Mouse (Mus musculus): Measurements from ENCODE around the gene Catsper4.

The Catsper4 gene

GRCm38 (mm10) chr4:134250930-134251240 is 23.7 kb upstream of the Catsper4 start:
- no peak for DNase-seq (ENCODE audit: low spot score)

GRCm38 (mm10) chr4:134250116-134250929 is 23.1 kb upstream of the Catsper4 start:
- DNase-seq (ENCODE audit: low spot score): no peak

GRCm38 (mm10) chr4:134249651-134250050 is 22.5 kb upstream of the Catsper4 start:
- peak; percentile 68 for DNase-seq (ENCODE audit: low spot score)

GRCm38 (mm10) chr4:134246719-134247258 is 19.6 kb upstream of the Catsper4 start, which contains the start of gene Gm30191:
Gm30191 (plus strand) TSS chr4:134246935.
- no peak for DNase-seq (ENCODE audit: low spot score)

GRCm38 (mm10) chr4:134246256-134246655 is 19.1 kb upstream of the Catsper4 start:
- DNase-seq (ENCODE audit: low spot score): no peak

GRCm38 (mm10) chr4:134245148-134245843 is 18.1 kb upstream of the Catsper4 start, which contains the start of gene Zfp593:
Zfp593 (minus strand) TSS chr4:134245592.
- peak; percentile 95 for DNase-seq (ENCODE audit: low spot score)

GRCm38 (mm10) chr4:134243516-134244250 is 16.5 kb upstream of the Catsper4 start, which contains the start of gene E130218I03Rik:
E130218I03Rik (plus strand) TSS chr4:134243662.
- DNase-seq (ENCODE audit: low spot score): no peak

- no peak for DNase-seq (ENCODE audit: low spot score)
Measured at GRCm38 (mm10) chr4:134238686-134239085, 11.5 kb upstream of the Catsper4 start.

- peak; percentile 67 for DNase-seq (ENCODE audit: low spot score)
Measured at GRCm38 (mm10) chr4:134238279-134238651, 11.1 kb upstream of the Catsper4 start, which contains the start of gene Cnksr1. Cnksr1 (minus strand) TSS chr4:134238399.

GRCm38 (mm10) chr4:134237582-134238278 is 10.5 kb upstream of the Catsper4 start:
- no peak for DNase-seq (ENCODE audit: low spot score)

GRCm38 (mm10) chr4:134234876-134235275 is 7.7 kb upstream of the Catsper4 start:
- no peak for DNase-seq (ENCODE audit: low spot score)

GRCm38 (mm10) chr4:134230431-134230830 is 3.2 kb upstream of the Catsper4 start:
- DNase-seq (ENCODE audit: low spot score): no peak

GRCm38 (mm10) chr4:134222793-134223600 is 4.2 kb downstream of the Catsper4 start:
- no peak for DNase-seq (ENCODE audit: low spot score)

- DNase-seq (ENCODE audit: low spot score): no peak
Measured at GRCm38 (mm10) chr4:134206488-134207053, 20.6 kb downstream of the Catsper4 start.

- no peak for DNase-seq (ENCODE audit: low spot score)
Measured at GRCm38 (mm10) chr4:134203340-134203896, 23.8 kb downstream of the Catsper4 start.

GRCm38 (mm10) chr4:134202904-134203303 is 24.3 kb downstream of the Catsper4 start, which contains the start of gene Gm7534:
Gm7534 (minus strand) TSS chr4:134203004.
- DNase-seq (ENCODE audit: low spot score): no peak

GRCm38 (mm10) chr4:134199371-134199770 is 27.8 kb downstream of the Catsper4 start:
- DNase-seq (ENCODE audit: low spot score): no peak

- DNase-seq (ENCODE audit: low spot score): peak; percentile 52
Measured at GRCm38 (mm10) chr4:134186268-134186667, 40.9 kb downstream of the Catsper4 start.

- no peak for DNase-seq (ENCODE audit: low spot score)
Measured at GRCm38 (mm10) chr4:134185569-134185968, 41.6 kb downstream of the Catsper4 start.

- DNase-seq (ENCODE audit: low spot score): no peak
Measured at GRCm38 (mm10) chr4:134183711-134184110, 43.5 kb downstream of the Catsper4 start.
